Mouse (Mus musculus): ENCODE measurements at regions not wholly inside any gene's neighbourhood (a gene's known extent, or its start where the extent isn't known, plus 50 kb on each side); places are given as distances from the start of the nearest gene placed in this dataset.
A peak's percentile ranks its signal among the peaks of the same experiment; 100 is the strongest.

DNA sequence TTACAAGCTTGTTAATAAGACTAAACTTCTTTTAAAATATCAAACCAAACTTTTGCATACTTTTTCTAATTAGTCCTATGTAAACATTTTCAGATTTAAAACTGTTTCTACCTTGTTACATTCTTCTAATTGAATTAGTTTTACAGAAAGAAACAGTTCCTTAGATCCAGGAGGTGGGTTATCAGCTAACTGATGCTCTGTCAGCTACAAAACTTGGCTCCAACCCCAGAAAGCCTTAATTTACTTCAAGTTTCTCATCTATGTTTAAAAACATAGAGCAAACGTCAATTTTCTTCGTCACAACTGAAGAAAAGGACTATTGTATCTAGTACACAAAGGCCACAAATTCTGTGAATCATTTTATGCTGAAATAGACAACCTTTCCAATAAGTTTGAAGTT lies 110.4 kb upstream of the Pclo start:
- H3K27ac ChIP-seq (ENCODE audit: control insufficient read depth, low read depth, low read length): no peak overlapping the region
- TF ChIP-seq TAL1 (IDR thresholded peaks at IDR 0.05; ENCODE audit: low read length) (no peak), JUND (IDR thresholded peaks at IDR 0.05; ENCODE audit: low read depth, low read length) (no peak), CHD2 (IDR thresholded peaks at IDR 0.05; ENCODE audit: low read length) (no peak), HCFC1 (IDR thresholded peaks at IDR 0.05; ENCODE audit: low read depth, low read length) (no peak), ZKSCAN1 (IDR thresholded peaks at IDR 0.05; ENCODE audit: low read depth, low read length) (no peak), USF1 (IDR thresholded peaks at IDR 0.05; ENCODE audit: low read depth, low read length) (no peak), POLR2AphosphoS2 (IDR thresholded peaks at IDR 0.05; ENCODE audit: low read length) (no peak), CTCF (IDR thresholded peaks at IDR 0.05 in 2 of 3, conservative IDR thresholded peaks at IDR 0.05 in 1 of 3; ENCODE audit: control insufficient read depth in 1 of 3, insufficient read depth in 1 of 3, low read depth in 2 of 3, low read length in 3 of 3, poor library complexity in 1 of 3, severe bottlenecking in 1 of 3) (no peak), CHD1 (IDR thresholded peaks at IDR 0.05; ENCODE audit: low read depth, low read length) (no peak), ELF1 (IDR thresholded peaks at IDR 0.05; ENCODE audit: low read depth, low read length) (no peak), POLR2A (IDR thresholded peaks at IDR 0.05; ENCODE audit: control insufficient read depth in 1 of 2, insufficient read depth in 1 of 2, low read depth in 1 of 2, low read length in 2 of 2, poor library complexity in 1 of 2) (no peak), MAFK (IDR thresholded peaks at IDR 0.05; ENCODE audit: borderline replicate concordance, low read depth, low read length) (no peak), MEF2A (IDR thresholded peaks at IDR 0.05; ENCODE audit: extremely low read depth, insufficient replicate concordance, low read depth, low read length, poor library complexity, severe bottlenecking) (no peak), SIN3A (IDR thresholded peaks at IDR 0.05; ENCODE audit: low read length) (0 out of 2 replicates have a peak, but pooled peaks have one; percentile 39), MYB (IDR thresholded peaks at IDR 0.05; ENCODE audit: low read depth, low read length) (peak; percentile 67; the same call in 1 of the 2 replicates), GATA1 (IDR thresholded peaks at IDR 0.05; ENCODE audit: low read depth, low read length) (peak; percentile 63), TBP (IDR thresholded peaks at IDR 0.05; ENCODE audit: low read depth, low read length) (0 out of 2 replicates have a peak, but pooled peaks have one; percentile 11), RAD21 (IDR thresholded peaks at IDR 0.05; ENCODE audit: low read depth, low read length) (no peak), RCOR1 (IDR thresholded peaks at IDR 0.05; ENCODE audit: low read depth, low read length) (peak; percentile 67), MAX (IDR thresholded peaks at IDR 0.05; ENCODE audit: low read length) (no peak), MXI1 (IDR thresholded peaks at IDR 0.05; ENCODE audit: low read depth, low read length) (no peak), BHLHE40 (IDR thresholded peaks at IDR 0.05; ENCODE audit: borderline replicate concordance, low read depth, low read length) (no peak), POLR2AphosphoS5 (IDR thresholded peaks at IDR 0.05; ENCODE audit: borderline replicate concordance, low read depth, low read length) (no peak), UBTF (IDR thresholded peaks at IDR 0.05; ENCODE audit: borderline replicate concordance, insufficient read depth, low read depth, low read length) (no peak), ZMIZ1 (IDR thresholded peaks at IDR 0.05; ENCODE audit: low read depth, low read length) (no peak), NELFE (IDR thresholded peaks at IDR 0.05; ENCODE audit: low read depth, low read length) (no peak), EP300 (IDR thresholded peaks at IDR 0.05; ENCODE audit: low read depth in 1 of 2, low read length in 2 of 2) (peak; percentile 82 to 83), TCF12 (IDR thresholded peaks at IDR 0.05; ENCODE audit: low read depth, low read length) (peak; percentile 57; the same call in 1 of the 2 replicates), SMC3 (IDR thresholded peaks at IDR 0.05; ENCODE audit: low read depth, low read length) (no peak), ETS1 (IDR thresholded peaks at IDR 0.05; ENCODE audit: low read depth, low read length) (peak; percentile 62; the same call in 1 of the 2 replicates), KAT2A (conservative IDR thresholded peaks at IDR 0.05; ENCODE audit: low read depth, low read length) (no peak), ZNF384 (IDR thresholded peaks at IDR 0.05; ENCODE audit: low read depth, low read length) (no peak), GABPA (IDR thresholded peaks at IDR 0.05; ENCODE audit: low read depth, low read length) (no peak), MAZ (IDR thresholded peaks at IDR 0.05; ENCODE audit: low read depth, low read length) (no peak)
- peaks cover 0 to 6% of the 10 kb centered on the region in 2 experiments; a peak in 2 of 4 replicates for H3K36me3 ChIP-seq (ENCODE audit: control insufficient read depth in 1 of 2, insufficient read depth in 2 of 2, low read length in 2 of 2)
- H3K9me3 ChIP-seq (replicated peaks; ENCODE audit: insufficient read depth, low read length): no peaks in the 10 kb centered on the region
- H3K79me2 ChIP-seq (ENCODE audit: control insufficient read depth, insufficient read depth, low read length, poor library complexity): no peaks in the 10 kb centered on the region
- no peak overlapping the region for H3K9ac ChIP-seq (ENCODE audit: control insufficient read depth, low read depth, low read length, poor library complexity, severe bottlenecking)
- H3K4me1 ChIP-seq (ENCODE audit: control insufficient read depth in 1 of 2, insufficient read depth in 2 of 2, low read length in 2 of 2): peaks cover 0 to 10% of the 10 kb centered on the region in 2 experiments; a peak in 2 of 4 replicates
- peak overlapping the region in 1 of 2 experiments; percentile 19; a peak in 2 of 4 replicates for H3K4me3 ChIP-seq (ENCODE audit: control insufficient read depth in 1 of 2, insufficient read depth in 1 of 2, low read depth in 2 of 2, low read length in 2 of 2)
- peak; percentile 78 for DNase-seq (ENCODE audit: low read depth, low spot score)
- no peaks in the 10 kb centered on the region for H3K27me3 ChIP-seq (ENCODE audit: control insufficient read depth in 1 of 2, insufficient read depth in 2 of 2, low read length in 2 of 2)

Measured in MEL (cell line).